Mouse (Mus musculus): Measurements from ENCODE around the gene Pfas.

DNA sequence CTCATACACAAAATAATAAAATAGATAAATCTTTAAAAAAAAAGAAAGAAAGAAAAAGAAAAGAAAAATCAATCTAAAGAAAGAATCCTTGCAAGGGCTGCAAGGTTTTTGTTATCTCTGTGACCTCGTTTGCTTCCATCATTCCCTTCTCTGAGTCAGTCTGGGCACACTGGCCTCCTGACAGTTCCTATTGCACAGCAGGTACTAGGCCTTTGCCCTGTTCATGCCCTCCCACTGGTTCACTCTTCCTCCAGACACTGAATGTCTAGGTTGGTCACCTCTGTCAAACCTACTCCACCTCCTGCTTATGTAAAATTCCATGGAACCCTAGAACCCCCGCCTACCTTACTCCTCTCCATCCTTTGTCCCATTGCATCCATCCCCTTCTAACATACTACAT is 63.0 kb downstream of the Pfas start:
- TF ChIP-seq CTCF (IDR thresholded peaks at IDR 0.05; ENCODE audit: low read depth, low read length) (no peak), POLR2A (IDR thresholded peaks at IDR 0.05; ENCODE audit: borderline replicate concordance, low read depth, low read length) (no peak)

Data from bone marrow macrophage, adult 2 months (primary cell).